Mouse (Mus musculus) olfactory bulb, adult 2 months (tissue): ENCODE data around the gene Gm45015.

ENCODE experiments used
- CTCF ChIP-seq: fragments of 200-500 bp; IDR thresholded peaks from 2 replicates; pipeline ENCODE4 v1.5.1; 2012; ENCODE audit warnings: low read depth, mild to moderate bottlenecking, low read length, moderate library complexity; ENCODE audit not compliant: insufficient read depth
- POLR2A ChIP-seq: fragments of 200-500 bp; IDR thresholded peaks from 2 replicates; pipeline ENCODE4 v1.6.1; 2012; ENCODE audit warnings: mild to moderate bottlenecking, low read depth, low read length, moderate library complexity; ENCODE audit not compliant: insufficient read depth

GRCm38 (mm10) chrX:73344346-73344745 is 7.7 kb upstream of the Gm45015 start:
- TF ChIP-seq CTCF (no peak), POLR2A (no peak)
